Mouse (Mus musculus) megakaryocyte, embryonic 14.5 days (primary cell): Measurements from ENCODE around the gene Myrf. TPM values are rescaled to one million over a fixed set of nuclear protein-coding genes. Genes with fewer than 3 reads are reported as not detected.
"Not testable (repeated sequence)": the region's sequence is repeated elsewhere in the genome, so short reads cannot be mapped to it uniquely, and the experiment has no call there.

ENCODE experiments used
- H3K27me3 ChIP-seq: replicated peaks from 2 replicates; pipeline ENCODE3; 2012; ENCODE audit warnings: inconsistent platforms
- H3K36me3 ChIP-seq: replicated peaks from 2 replicates; pipeline ENCODE3; 2012; ENCODE audit warnings: low read length, inconsistent platforms, mixed read lengths
- H3K4me1 ChIP-seq: 2 replicates; pipeline ENCODE4 v1.6.1; 2012; ENCODE audit warnings: inconsistent platforms
- H3K4me3 ChIP-seq: replicated peaks from 2 replicates; pipeline ENCODE3; 2012; ENCODE audit warnings: moderate library complexity, mild to moderate bottlenecking, inconsistent platforms
- H3K9me3 ChIP-seq: 2 replicates; pipeline ENCODE4 v1.6.1; 2012; ENCODE audit warnings: inconsistent platforms
- FLI1 ChIP-seq: IDR thresholded peaks from 2 replicates; pipeline ENCODE4 v1.6.1; 2012; ENCODE audit warnings: low read length, inconsistent platforms, mixed read lengths
- GATA1 ChIP-seq: IDR thresholded peaks from 3 replicates; pipeline ENCODE4 v1.6.1; 2012; ENCODE audit warnings: mixed read lengths, low read length, inconsistent platforms, borderline replicate concordance
- polyA plus RNA-seq: library from polyadenylated mRNA; stranded (reverse); fragments of >175 nt; gene quantifications from 2 replicates; pipeline ENCODE4 v1.2.3, GENCODE M21; 2012; ENCODE audit warnings: low replicate concordance; ENCODE audit not compliant: insufficient read depth

The Myrf gene
- polyA plus RNA-seq, 1 experiment: 0.34 TPM

- no peaks in the 10 kb centered on the region for H3K27me3 ChIP-seq
- H3K36me3 ChIP-seq: no peaks in the 10 kb centered on the region
- no peaks in the 10 kb centered on the region for H3K9me3 ChIP-seq
- no peak overlapping the region for H3K4me3 ChIP-seq
- TF ChIP-seq FLI1 (no peak), GATA1 (no peak)
- peaks cover 54% of the 10 kb centered on the region for H3K4me1 ChIP-seq
These were observed 71.4 kb downstream of the Myrf start for GRCm38 (mm10) chr19:10169179-10169578.

GRCm38 (mm10) chr19:10168441-10168840 lies 72.1 kb downstream of the Myrf start:
- Histone ChIP-seq H3K9me3 (no peaks in the 10 kb centered on the region), H3K27me3 (no peaks in the 10 kb centered on the region), H3K4me1 (peaks cover 54% of the 10 kb centered on the region), H3K36me3 (no peaks in the 10 kb centered on the region), H3K4me3 (no peak overlapping the region)
- no peak for TF ChIP-seq GATA1
- no peak for TF ChIP-seq FLI1

GRCm38 (mm10) chr19:10167951-10168350 lies 72.6 kb downstream of the Myrf start:
- no peaks in the 10 kb centered on the region for H3K27me3 ChIP-seq
- no peak overlapping the region for H3K4me3 ChIP-seq
- H3K9me3 ChIP-seq: peaks cover under 1% of the 10 kb centered on the region; the same call in 1 of the 2 replicates
- H3K36me3 ChIP-seq: no peaks in the 10 kb centered on the region
- TF ChIP-seq GATA1 (no peak), FLI1 (no peak)
- H3K4me1 ChIP-seq: peaks cover 51% of the 10 kb centered on the region

DNA sequence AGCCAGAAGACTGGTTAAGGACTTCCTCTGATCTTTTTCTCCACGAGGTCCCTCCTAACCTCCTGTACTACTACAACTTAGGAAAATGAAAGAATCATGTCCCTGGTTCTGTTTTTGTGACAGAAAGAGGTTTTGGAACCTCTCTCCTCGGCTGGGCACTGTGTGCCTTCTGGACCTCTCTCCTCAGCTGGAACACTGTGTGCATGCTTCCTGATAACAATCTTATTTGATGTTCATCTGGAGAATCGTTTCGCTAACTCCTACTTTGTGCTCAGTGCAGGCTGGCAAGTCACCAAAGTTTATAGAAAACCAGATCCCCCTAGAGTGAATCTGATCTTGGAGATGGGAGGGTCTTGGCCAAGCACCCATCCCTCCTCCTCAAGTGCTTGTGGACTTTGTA lies 73.4 kb downstream of the Myrf start:
- Histone ChIP-seq H3K36me3 (no peaks in the 10 kb centered on the region), H3K4me1 (peaks cover 43% of the 10 kb centered on the region), H3K4me3 (no peak overlapping the region), H3K27me3 (no peaks in the 10 kb centered on the region), H3K9me3 (peaks cover 8% of the 10 kb centered on the region)
- no peak for TF ChIP-seq GATA1
- TF ChIP-seq FLI1: no peak

DNA sequence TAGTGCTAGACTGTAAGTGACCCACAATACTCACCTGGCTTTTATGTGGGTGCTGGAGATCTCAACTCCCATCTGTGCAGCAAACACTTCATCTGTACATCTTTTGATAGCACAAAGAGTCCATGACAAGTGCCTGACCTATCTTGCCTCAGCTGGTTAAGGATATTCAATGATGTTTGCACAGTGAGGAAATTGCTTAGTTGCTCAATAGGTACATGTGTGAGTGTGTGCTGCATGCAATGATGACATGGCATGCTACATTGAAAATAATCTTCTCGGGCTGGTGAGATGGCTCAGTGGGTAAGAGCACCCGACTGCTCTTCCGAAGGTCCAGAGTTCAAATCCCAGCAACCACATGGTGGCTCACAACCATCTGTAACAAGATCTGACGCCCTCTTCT lies 74.6 kb downstream of the Myrf start:
- H3K4me3 ChIP-seq, H3K27me3 ChIP-seq, H3K36me3 ChIP-seq, H3K9me3 ChIP-seq: not testable (repeated sequence)
- H3K4me1 ChIP-seq: peaks cover 38% of the 10 kb centered on the region

- Histone ChIP-seq H3K4me3 (no peak overlapping the region), H3K9me3 (peaks cover 9% of the 10 kb centered on the region), H3K4me1 (peaks cover 36% of the 10 kb centered on the region), H3K36me3 (no peaks in the 10 kb centered on the region), H3K27me3 (no peaks in the 10 kb centered on the region)
- no peak for TF ChIP-seq GATA1
- no peak for TF ChIP-seq FLI1
These were observed 76.7 kb downstream of the Myrf start for GRCm38 (mm10) chr19:10163896-10164295.

Other genes with a start within 250 kb of the Myrf start
- gene Best1, start 239.1 kb downstream of the Myrf start, polyA plus RNA-seq: not detected in 2 replicates
- 2.0 and 8.8 TPM in 2 replicates for gene Rab3il1, start 239.1 kb downstream of the Myrf start, polyA plus RNA-seq
- 3.6 and 19.1 TPM in 2 replicates for gene Fads3, start 199.2 kb downstream of the Myrf start, polyA plus RNA-seq
- 111 and 271 TPM in 2 replicates for gene Fads2, start 139.0 kb downstream of the Myrf start, polyA plus RNA-seq
- gene Fads1, start 57.9 kb downstream of the Myrf start, polyA plus RNA-seq: 76.5 and 120 TPM in 2 replicates
- gene Tmem258, start 36.7 kb downstream of the Myrf start, polyA plus RNA-seq: 17.7 TPM in 1 of 2 replicates, not detected in the other
- gene Fen1, start 36.6 kb downstream of the Myrf start, polyA plus RNA-seq: 2.6 and 18.8 TPM in 2 replicates
- 0.29 and 1.1 TPM in 2 replicates for gene Dagla, start 64.1 kb upstream of the Myrf start, polyA plus RNA-seq
- not detected in 2 replicates for gene Syt7, start 148.3 kb upstream of the Myrf start, polyA plus RNA-seq
- gene Lrrc10b, start 216.7 kb upstream of the Myrf start, polyA plus RNA-seq: 0.12 TPM in 1 of 2 replicates, not detected in the other
- gene Ppp1r32, start 242.2 kb upstream of the Myrf start, polyA plus RNA-seq: 2.2 and 23.1 TPM in 2 replicates